Mouse (Mus musculus) spleen, adult 2 months (tissue): ENCODE data around the gene Psmd11. TPM values are rescaled to one million over a fixed set of nuclear protein-coding genes. Genes with fewer than 3 reads are reported as not detected.
"Not testable (repeated sequence)": the region's sequence is repeated elsewhere in the genome, so short reads cannot be mapped to it uniquely, and the experiment has no call there.

ENCODE experiments used
- DNase-seq, 2 experiments: peaks; one replicate each; pipeline versions ENCODE4 v3.0.0 to v3.0.0-alpha.2; 2012 to 2021; ENCODE audit warnings: low spot score in 2 of 2, low read depth in 1 of 2
- H3K27ac ChIP-seq: fragments of 200-500 bp; 2 replicates; pipeline ENCODE4 v1.5.1; 2012; ENCODE audit warnings: low read length, inconsistent platforms; ENCODE audit not compliant: insufficient read depth
- H3K27me3 ChIP-seq: fragments of 200-500 bp; 2 replicates; pipeline ENCODE4 v1.6.1; 2012; ENCODE audit warnings: mild to moderate bottlenecking, moderate library complexity, low read length, inconsistent platforms; ENCODE audit not compliant: control insufficient read depth, insufficient read depth
- H3K36me3 ChIP-seq: fragments of 200-500 bp; 2 replicates; pipeline ENCODE4 v1.6.1; 2012; ENCODE audit warnings: mild to moderate bottlenecking, low read length, inconsistent platforms; ENCODE audit not compliant: control insufficient read depth, insufficient read depth
- H3K4me1 ChIP-seq: fragments of 200-500 bp; 2 replicates; pipeline ENCODE4 v1.6.1; 2011; ENCODE audit warnings: inconsistent platforms; ENCODE audit not compliant: control insufficient read depth, insufficient read depth, insufficient read length
- H3K4me3 ChIP-seq: fragments of 200-500 bp; 2 replicates; pipeline ENCODE4 v1.5.1; 2011; ENCODE audit warnings: mild to moderate bottlenecking, inconsistent platforms; ENCODE audit not compliant: insufficient read depth, insufficient read length; ENCODE audit errors: extremely low read depth
- CTCF ChIP-seq: fragments of 200-500 bp; IDR thresholded peaks from 2 replicates; pipeline ENCODE4 v1.5.1; 2011; ENCODE audit warnings: mild to moderate bottlenecking, inconsistent platforms; ENCODE audit not compliant: insufficient read depth, insufficient read length, insufficient replicate concordance; ENCODE audit errors: extremely low read depth
- POLR2A ChIP-seq: fragments of 200-500 bp; IDR thresholded peaks from 2 replicates; pipeline ENCODE4 v1.6.1; 2011; ENCODE audit warnings: low read depth, low read length, inconsistent platforms
- WGBS: fragments of 180-500 bp; shearing (Covaris S2); methylation state at CpG from one replicate; pipeline ENCODE4 v1.1.7; 2018; 5-methylcytosine and 5-hydroxymethylcytosine counted together
- polyA plus RNA-seq: library from polyadenylated mRNA; depleted of rRNA; stranded (reverse); fragments of >200 nt; gene quantifications from 2 replicates; pipeline ENCODE4 v1.2.3, GENCODE M21; 2012

Gene Psmd11
- polyA plus RNA-seq, 1 experiment, result 21.3 TPM

DNA sequence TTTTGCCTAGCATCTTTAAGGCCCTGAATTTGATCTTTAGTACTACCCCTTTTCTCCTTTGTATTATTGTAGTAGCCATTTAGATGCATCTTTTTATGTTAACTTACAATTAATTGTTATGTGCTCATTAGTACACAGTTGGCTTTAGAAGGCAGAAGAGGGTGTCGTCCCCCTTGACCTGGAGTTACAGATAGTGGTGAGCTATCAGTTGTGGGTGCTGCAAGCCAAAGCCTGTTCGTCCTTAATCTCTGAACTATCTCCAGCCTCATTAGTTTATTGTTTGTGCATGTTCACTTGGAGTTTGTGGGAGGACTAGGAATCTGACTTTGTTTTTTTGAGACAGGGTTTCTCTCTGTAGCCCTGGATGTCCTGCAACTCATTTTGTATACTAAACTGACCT is 41.6 kb upstream of the Psmd11 start:
- Histone ChIP-seq H3K27ac (no peak overlapping the region), H3K36me3 (peaks cover 29% of the 10 kb centered on the region), H3K27me3 (no peaks in the 10 kb centered on the region), H3K4me1 (peaks cover 2% of the 10 kb centered on the region; the same call in 1 of the 2 replicates), H3K4me3 (no peak overlapping the region)
- TF ChIP-seq CTCF (no peak), POLR2A (no peak)
- no peak for DNase-seq
- WGBS, result 67% methylated on average over 2 of the region's 2 CpGs

GRCm38 (mm10) chr11:80389885-80390284 is 38.5 kb upstream of the Psmd11 start:
- WGBS, result 84% methylated on average over 1 of the region's 1 CpGs
- peaks cover 41% of the 10 kb centered on the region for H3K36me3 ChIP-seq

GRCm38 (mm10) chr11:80391407-80392120 is 36.9 kb upstream of the Psmd11 start:
- DNase-seq, result no peak
- peaks cover 49% of the 10 kb centered on the region for H3K36me3 ChIP-seq
- no peaks in the 10 kb centered on the region for H3K4me1 ChIP-seq
- no peak overlapping the region for H3K27ac ChIP-seq
- no peak overlapping the region for H3K4me3 ChIP-seq
- H3K27me3 ChIP-seq, result no peaks in the 10 kb centered on the region
- TF ChIP-seq POLR2A (no peak), CTCF (no peak)
- 90% methylated on average over 2 of the region's 2 CpGs for WGBS

More at GRCm38 (mm10) chr11:80389885-80390284, 38.5 kb upstream of the Psmd11 start:
- Histone ChIP-seq H3K27ac (no peak overlapping the region), H3K27me3 (no peaks in the 10 kb centered on the region), H3K4me1 (peaks cover 2% of the 10 kb centered on the region; the same call in 1 of the 2 replicates), H3K4me3 (no peak overlapping the region)
- no peak for DNase-seq
- TF ChIP-seq CTCF (no peak), POLR2A (no peak)

- Histone ChIP-seq H3K27ac (no peak overlapping the region), H3K4me3 (no peak overlapping the region), H3K27me3 (no peaks in the 10 kb centered on the region), H3K36me3 (peaks cover 47% of the 10 kb centered on the region), H3K4me1 (no peaks in the 10 kb centered on the region)
- DNase-seq, result no peak
- 93% methylated on average over 3 of the region's 3 CpGs for WGBS
- TF ChIP-seq POLR2A (no peak), CTCF (no peak)
Observed at GRCm38 (mm10) chr11:80395930-80396329, 32.5 kb upstream of the Psmd11 start.

GRCm38 (mm10) chr11:80396617-80397016 is 31.8 kb upstream of the Psmd11 start:
- 97% methylated on average over 4 of the region's 4 CpGs for WGBS
- Histone ChIP-seq H3K36me3 (peaks cover 45% of the 10 kb centered on the region), H3K4me1 (no peaks in the 10 kb centered on the region), H3K27ac (no peak overlapping the region), H3K27me3 (no peaks in the 10 kb centered on the region), H3K4me3 (no peak overlapping the region)
- TF ChIP-seq POLR2A (no peak), CTCF (no peak)
- DNase-seq, result no peak

DNA sequence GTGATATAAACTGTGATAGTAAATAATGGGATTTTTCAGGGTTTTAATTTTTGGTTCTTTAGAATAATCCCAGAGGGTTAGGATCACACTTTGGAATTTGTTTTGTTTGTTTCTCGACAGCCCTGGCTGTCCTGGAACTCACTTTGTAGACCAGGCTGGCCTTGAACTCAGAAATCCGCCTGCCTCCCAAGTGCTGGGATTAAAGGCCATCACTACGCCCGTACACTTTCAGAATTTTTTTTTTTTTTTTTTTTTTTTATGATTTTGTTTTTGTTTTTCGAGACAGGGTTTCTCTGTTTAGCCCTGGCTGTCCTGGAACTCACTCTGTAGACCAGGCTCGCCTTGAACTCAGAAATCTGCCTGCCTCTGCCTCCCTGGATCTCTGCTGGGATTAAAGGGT is 20.5 kb upstream of the Psmd11 start:
- H3K4me1 ChIP-seq, H3K27ac ChIP-seq, H3K4me3 ChIP-seq, DNase-seq, H3K27me3 ChIP-seq: not testable (repeated sequence)
- peaks cover 13% of the 10 kb centered on the region for H3K36me3 ChIP-seq
- WGBS, result 94% methylated on average over 6 of the region's 6 CpGs

GRCm38 (mm10) chr11:80410377-80410776 is 18.0 kb upstream of the Psmd11 start:
- Histone ChIP-seq H3K36me3 (peaks cover 8% of the 10 kb centered on the region), H3K27ac (no peak overlapping the region)

More at GRCm38 (mm10) chr11:80410377-80410776, 18.0 kb upstream of the Psmd11 start:
- TF ChIP-seq POLR2A, result no peak
- TF ChIP-seq CTCF, result no peak
- WGBS, result 83% methylated on average over 2 of the region's 2 CpGs
- H3K27me3 ChIP-seq, result no peaks in the 10 kb centered on the region
- DNase-seq, result no peak
- H3K4me1 ChIP-seq, result no peaks in the 10 kb centered on the region
- no peak overlapping the region for H3K4me3 ChIP-seq
